Mouse (Mus musculus): ENCODE measurements around the gene Phf21a.

- TF ChIP-seq POLR2A (IDR thresholded peaks at IDR 0.05; ENCODE audit: insufficient read depth, low read depth, low read length) (no peak), CTCF (IDR thresholded peaks at IDR 0.05; ENCODE audit: insufficient read depth, low read depth, low read length) (no peak)
Observed at GRCm38 (mm10) chr2:92065269-92065888, 27.5 kb upstream of the Phf21a start.
